Mouse (Mus musculus) limb, embryonic 14.5 days (tissue): ENCODE measurements around the gene Rnf222. TPM values are rescaled to one million over a fixed set of nuclear protein-coding genes. Genes with fewer than 3 reads are reported as not detected.

Experiments
- ATAC-seq: fragments of 200-750 bp; cut with Nextera tagmentation; 2 replicates; pipeline ENCODE4 v1.8.0; 2017; ENCODE audit warnings: low read depth, moderate number of reproducible peaks, moderate TSS enrichment; ENCODE audit not compliant: low FRiP score
- DNase-seq: peaks from one replicate; pipeline ENCODE4 v3.0.0-alpha.2; 2015; ENCODE audit warnings: low spot score
- H3K27ac ChIP-seq: fragments of 300-500 bp; sonication (generic); replicated peaks from 2 replicates; pipeline ENCODE4 v1.5.1; 2014; ENCODE audit warnings: low read depth, mild to moderate bottlenecking, low read length, moderate library complexity, mixed read lengths
- H3K27me3 ChIP-seq: fragments of 300-500 bp; sonication (generic); 2 replicates; pipeline ENCODE4 v1.6.1; 2014; ENCODE audit warnings: low read length, mixed read lengths; ENCODE audit not compliant: control insufficient read depth, insufficient read depth
- H3K36me3 ChIP-seq: fragments of 300-500 bp; sonication (generic); 2 replicates; pipeline ENCODE4 v1.6.1; 2014; ENCODE audit warnings: mild to moderate bottlenecking, low read length, moderate library complexity, mixed read lengths; ENCODE audit not compliant: control insufficient read depth, insufficient read depth
- H3K4me1 ChIP-seq: fragments of 300-500 bp; sonication (generic); 2 replicates; pipeline ENCODE4 v1.6.1; 2014; ENCODE audit warnings: antibody characterized with exemption, low read length, mixed read lengths; ENCODE audit not compliant: control insufficient read depth, insufficient read depth
- H3K4me2 ChIP-seq: fragments of 300-500 bp; sonication (generic); replicated peaks from 2 replicates; pipeline ENCODE4 v1.6.1; 2014; ENCODE audit warnings: low read depth, mild to moderate bottlenecking, low read length, moderate library complexity; ENCODE audit not compliant: severe bottlenecking
- H3K4me3 ChIP-seq: fragments of 300-500 bp; sonication (generic); replicated peaks from 2 replicates; pipeline ENCODE4 v1.5.1; 2014; ENCODE audit warnings: low read length
- H3K9ac ChIP-seq: fragments of 300-500 bp; sonication (generic); 2 replicates; pipeline ENCODE4 v1.6.1; 2014; ENCODE audit warnings: mild to moderate bottlenecking, low read depth, low read length, moderate library complexity; ENCODE audit not compliant: severe bottlenecking
- H3K9me3 ChIP-seq: fragments of 300-500 bp; sonication (generic); 2 replicates; pipeline ENCODE4 v1.6.1; 2016; ENCODE audit warnings: low read length; ENCODE audit not compliant: control insufficient read depth
- POLR2A ChIP-seq: fragments of 200-500 bp; IDR thresholded peaks from 2 replicates; pipeline ENCODE4 v1.8.0; 2012; ENCODE audit warnings: inconsistent platforms, mild to moderate bottlenecking, moderate library complexity, borderline replicate concordance; ENCODE audit not compliant: insufficient read depth, insufficient read length; ENCODE audit errors: extremely low read depth
- WGBS: fragments of 180-500 bp; shearing (Covaris S2); extraction: QIAGEN DNeasy Blood & Tissue Kit; methylation state at CpG from one replicate; pipeline ENCODE4 v1.1.7; 2014; 5-methylcytosine and 5-hydroxymethylcytosine counted together
- polyA plus RNA-seq, 2 experiments: library from polyadenylated mRNA; depleted of rRNA in 1 of 2; stranded (reverse) in 1 of 2; unstranded in 1 of 2; fragments of >200 nt; fragmentation: Nextera tagmentation in 1 of 2; extraction: Ambion mirVana in 1 of 2; gene quantifications; 2 replicates each; pipeline versions ENCODE4 v1.2.1 to v1.2.3; 2012 to 2014

Gene Rnf222
- polyA plus RNA-seq, 2 experiments = 0.45 to 0.89 TPM

DNA sequence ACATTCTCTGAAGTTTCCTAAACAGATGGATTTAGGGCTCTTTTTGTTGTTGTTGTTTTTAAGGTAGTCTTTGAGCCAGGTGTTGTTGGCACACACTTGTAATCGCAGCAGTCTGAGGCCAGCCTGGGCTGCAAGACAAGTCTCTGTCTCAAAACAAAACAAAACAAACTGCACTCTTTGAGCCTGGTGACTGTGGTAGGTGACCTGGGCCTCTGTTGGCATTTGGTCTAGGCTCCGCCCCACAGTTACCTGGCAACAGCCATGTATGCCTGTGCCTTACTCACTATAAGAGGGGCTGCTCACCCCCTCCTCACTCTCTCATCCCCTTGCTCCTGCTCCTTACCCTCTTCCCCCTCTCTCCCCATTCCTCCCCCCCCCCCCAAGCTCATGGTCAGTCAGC lies 26.1 kb upstream of the Rnf222 start:
- no peak overlapping the region for H3K27ac ChIP-seq
- no peak for ATAC-seq
- H3K4me1 ChIP-seq = no peaks in the 10 kb centered on the region
- no peaks in the 10 kb centered on the region for H3K36me3 ChIP-seq
- H3K4me3 ChIP-seq = no peak overlapping the region
- no peaks in the 10 kb centered on the region for H3K27me3 ChIP-seq
- DNase-seq = no peak
- H3K9me3 ChIP-seq = no peaks in the 10 kb centered on the region
- no peak overlapping the region for H3K4me2 ChIP-seq
- 74% methylated on average over 2 of the region's 2 CpGs for WGBS
- H3K9ac ChIP-seq = no peak overlapping the region
- no peak for TF ChIP-seq POLR2A

DNA sequence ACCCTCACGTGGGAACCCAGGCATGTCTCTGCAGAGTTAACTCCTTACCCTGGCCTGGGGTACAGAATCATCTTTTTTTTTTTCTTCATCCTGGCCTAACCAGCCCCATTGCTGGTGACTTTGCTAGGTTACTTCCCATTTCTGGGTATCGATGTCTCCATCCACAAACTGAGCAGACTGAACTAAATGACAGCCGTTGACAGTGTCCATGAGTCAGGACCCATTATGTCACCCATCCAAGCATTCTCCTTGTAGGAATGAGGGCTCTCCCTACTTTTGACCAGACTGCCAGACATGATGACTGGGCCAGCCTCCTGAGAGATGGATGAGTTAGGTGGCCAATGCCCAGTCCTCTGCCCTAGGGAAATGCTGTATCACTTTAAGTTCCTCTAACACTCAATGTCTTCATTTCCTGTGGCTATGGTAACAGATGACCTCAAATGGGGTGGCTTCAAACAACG lies 24.7 kb upstream of the Rnf222 start:
- WGBS = 71% methylated on average over 4 of the region's 4 CpGs
- TF ChIP-seq POLR2A = no peak

DNA sequence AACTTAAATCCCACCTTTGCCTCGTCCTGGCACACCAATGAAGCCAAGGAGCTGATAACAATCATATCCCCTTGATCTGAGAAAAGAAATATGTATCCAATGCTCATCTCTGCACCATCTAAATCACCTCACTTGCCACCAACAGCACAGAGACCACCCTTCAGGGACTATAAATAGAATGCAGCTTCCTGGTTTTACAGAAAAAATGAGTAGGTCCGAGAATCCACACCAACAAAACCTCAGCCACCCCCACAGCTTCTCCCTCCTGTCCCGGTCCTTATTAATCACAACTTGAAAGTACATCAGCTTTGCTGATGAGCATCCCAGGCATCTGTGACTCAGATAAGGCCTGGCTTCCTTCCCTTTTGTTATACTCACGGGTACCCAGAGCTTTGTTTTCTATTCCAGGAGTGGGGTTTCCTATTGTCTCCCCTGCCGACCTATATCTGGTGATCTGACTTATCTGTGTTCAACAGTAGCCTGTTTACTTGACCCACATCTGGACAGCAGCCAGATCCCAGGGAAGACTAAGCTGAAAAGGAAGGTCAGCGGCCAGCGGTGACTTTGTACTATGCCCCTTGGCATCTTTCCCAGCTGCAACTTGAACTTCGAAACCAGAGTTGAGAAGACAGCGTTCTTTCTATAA lies 23.7 kb upstream of the Rnf222 start:
- no peak for ATAC-seq

More for the DNA sequence above, 24.7 kb upstream of the Rnf222 start:
- H3K4me3 ChIP-seq = no peak overlapping the region
- DNase-seq (no peak), ATAC-seq (no peak)
- no peak overlapping the region for H3K4me2 ChIP-seq
- H3K9ac ChIP-seq = no peak overlapping the region
- no peaks in the 10 kb centered on the region for H3K4me1 ChIP-seq
- H3K27me3 ChIP-seq = no peaks in the 10 kb centered on the region
- H3K36me3 ChIP-seq = no peaks in the 10 kb centered on the region
- no peaks in the 10 kb centered on the region for H3K9me3 ChIP-seq
- no peak overlapping the region for H3K27ac ChIP-seq

DNA sequence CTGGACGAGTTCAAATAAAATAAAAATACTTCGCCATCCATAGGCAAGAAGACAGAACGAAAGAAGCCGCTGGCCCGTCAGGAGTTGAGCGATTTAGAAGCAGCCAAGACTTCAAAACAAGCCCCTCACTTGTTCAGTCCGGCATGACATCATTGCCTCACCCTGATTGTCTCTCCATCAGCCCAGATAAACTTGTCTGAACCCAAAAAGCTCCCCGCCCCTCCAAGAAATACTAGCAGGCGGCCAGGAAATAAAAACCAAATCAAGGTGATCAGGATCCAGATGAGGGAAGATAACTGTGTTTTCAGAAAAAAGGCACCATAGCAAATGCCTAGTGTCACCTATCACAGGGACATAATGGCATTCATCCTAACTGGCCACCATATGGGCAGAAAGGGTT lies 17.1 kb upstream of the Rnf222 start:
- DNase-seq = no peak
- no peak for ATAC-seq
- no peak overlapping the region for H3K9ac ChIP-seq
- TF ChIP-seq POLR2A = no peak
- no peak overlapping the region for H3K4me2 ChIP-seq
- no peak overlapping the region for H3K27ac ChIP-seq
- WGBS = 81% methylated on average over 9 of the region's 9 CpGs
- H3K9me3 ChIP-seq = no peaks in the 10 kb centered on the region
- no peaks in the 10 kb centered on the region for H3K36me3 ChIP-seq
- no peaks in the 10 kb centered on the region for H3K4me1 ChIP-seq
- no peaks in the 10 kb centered on the region for H3K27me3 ChIP-seq
- no peak overlapping the region for H3K4me3 ChIP-seq

More for the DNA sequence above, 23.7 kb upstream of the Rnf222 start:
- Histone ChIP-seq H3K4me2 (no peak overlapping the region), H3K4me3 (no peak overlapping the region), H3K9ac (no peak overlapping the region), H3K9me3 (no peaks in the 10 kb centered on the region), H3K27me3 (no peaks in the 10 kb centered on the region), H3K36me3 (no peaks in the 10 kb centered on the region), H3K27ac (no peak overlapping the region), H3K4me1 (no peaks in the 10 kb centered on the region)
- 64% methylated on average over 9 of the region's 9 CpGs for WGBS
- no peak for TF ChIP-seq POLR2A
- peak; percentile 23 for DNase-seq

DNA sequence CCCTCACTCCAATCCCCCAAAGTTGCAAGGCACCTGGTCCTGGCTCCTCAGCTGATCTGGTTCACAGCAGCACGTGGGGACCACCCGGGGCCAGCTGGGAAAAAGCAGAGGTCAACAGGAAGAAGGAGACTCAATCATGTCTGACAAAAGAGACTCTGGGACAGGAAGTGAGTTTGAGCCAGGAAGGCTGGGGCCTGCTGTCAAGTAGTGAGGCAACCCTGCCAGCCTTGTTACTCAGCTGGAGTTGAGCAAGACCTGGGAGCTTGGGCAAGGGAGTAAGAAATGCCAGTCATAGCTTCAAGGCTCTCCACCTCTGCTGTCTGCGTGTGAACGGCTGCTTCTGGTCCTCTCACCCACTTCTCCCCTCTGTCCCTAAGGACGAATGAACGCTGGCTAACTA lies 16.6 kb upstream of the Rnf222 start, which contains the start of gene Ndel1:
Gene Ndel1, minus strand, starts transcription at position 111 of the 400 bp plus-strand sequence.
- Histone ChIP-seq H3K4me3 (no peak within 1 kb of the TSS), H3K9me3 (no peaks in the 10 kb centered on the region), H3K4me1 (no peaks in the 10 kb centered on the region), H3K27ac (no peak within 1 kb of the TSS), H3K9ac (no peak within 1 kb of the TSS), H3K36me3 (no peaks in the 10 kb centered on the region), H3K27me3 (no peaks in the 10 kb centered on the region), H3K4me2 (no peak within 1 kb of the TSS)
- TF ChIP-seq POLR2A = no peak
- DNase-seq (no peak), ATAC-seq (no peak)
- whole genome bisulfite sequencing = 27% methylated on average over 6 of the region's 6 CpGs

DNA sequence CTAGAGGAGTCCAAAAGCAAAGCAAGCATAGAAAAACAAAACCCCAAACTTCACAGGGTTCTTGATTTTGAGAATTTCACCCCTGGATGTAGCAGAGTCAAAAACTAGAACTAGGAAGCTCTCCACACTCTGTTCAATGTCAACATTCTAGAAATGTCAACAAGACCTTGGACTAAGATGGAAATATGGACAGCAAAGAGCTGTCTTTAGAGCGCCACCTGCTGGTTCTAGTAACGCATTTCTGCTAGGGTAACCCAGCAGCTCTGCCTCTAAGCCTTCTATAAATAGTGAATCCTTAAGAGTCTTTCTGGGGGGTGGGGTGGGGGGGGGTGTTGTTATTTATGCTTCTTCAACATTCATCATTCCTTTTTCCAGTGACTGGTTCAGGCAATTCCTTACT lies 13.5 kb upstream of the Rnf222 start:
- Histone ChIP-seq H3K36me3 (no peaks in the 10 kb centered on the region), H3K4me3 (no peak overlapping the region), H3K4me1 (no peaks in the 10 kb centered on the region), H3K9me3 (no peaks in the 10 kb centered on the region), H3K9ac (no peak overlapping the region), H3K27me3 (no peaks in the 10 kb centered on the region), H3K4me2 (no peak overlapping the region), H3K27ac (no peak overlapping the region)
- ATAC-seq (no peak), DNase-seq (peak; percentile 83)
- 2% methylated on average over 2 of the region's 2 CpGs for WGBS
- TF ChIP-seq POLR2A = no peak
